Mouse (Mus musculus) adrenal gland (tissue): ENCODE measurements around the gene Nlgn1.
"Not testable (repeated sequence)": the region's sequence is repeated elsewhere in the genome, so short reads cannot be mapped to it uniquely, and the experiment has no call there.

Experiments used
- intact Hi-C: fragments of 180-260 bp; cut with DNase I; formaldehyde crosslinking; loops from one replicate; pipeline ENCODE4 v1.15.1; 2025

Gene Nlgn1

DNA sequence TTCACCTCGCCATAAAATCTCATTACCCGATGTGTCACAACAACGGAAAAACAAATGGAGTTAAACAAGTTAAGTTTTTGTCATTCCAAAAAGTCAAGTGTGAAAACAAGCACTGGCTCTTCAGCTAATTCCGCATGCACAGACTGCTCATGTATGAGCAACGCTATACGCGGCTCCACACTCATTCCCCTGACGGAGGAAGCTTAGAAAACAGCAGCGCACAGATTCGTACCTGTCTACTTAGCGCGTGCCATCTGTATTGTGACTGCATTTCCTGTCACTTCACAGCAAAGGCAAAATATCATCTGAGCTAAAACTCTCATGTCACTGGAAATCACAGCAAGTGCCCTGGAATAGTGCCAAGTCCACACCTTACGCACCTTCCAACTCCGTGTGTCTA lies 674.3 kb downstream of the Nlgn1 start:
- intact Hi-C loops = no loop called here

DNA sequence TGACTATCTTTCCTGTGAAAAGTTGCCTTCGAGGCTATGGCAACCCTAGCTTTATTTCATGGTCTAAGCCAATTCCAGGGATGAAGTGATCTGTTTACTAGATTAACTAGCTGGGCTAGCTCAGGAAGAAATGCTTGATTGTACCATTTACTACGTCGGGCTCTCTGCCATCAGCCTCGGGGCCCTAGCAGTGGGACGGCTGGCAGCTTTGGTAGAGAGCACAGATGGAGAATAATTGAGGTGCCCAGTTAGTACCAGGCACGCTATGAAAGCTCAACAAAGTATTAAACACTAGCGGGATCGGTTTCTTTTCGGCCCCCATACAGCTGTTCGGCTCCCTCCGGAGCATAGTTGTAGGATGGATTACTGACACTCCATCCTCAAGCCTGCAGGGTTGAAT lies 675.2 kb downstream of the Nlgn1 start:
- intact Hi-C loops = no loop called here

DNA sequence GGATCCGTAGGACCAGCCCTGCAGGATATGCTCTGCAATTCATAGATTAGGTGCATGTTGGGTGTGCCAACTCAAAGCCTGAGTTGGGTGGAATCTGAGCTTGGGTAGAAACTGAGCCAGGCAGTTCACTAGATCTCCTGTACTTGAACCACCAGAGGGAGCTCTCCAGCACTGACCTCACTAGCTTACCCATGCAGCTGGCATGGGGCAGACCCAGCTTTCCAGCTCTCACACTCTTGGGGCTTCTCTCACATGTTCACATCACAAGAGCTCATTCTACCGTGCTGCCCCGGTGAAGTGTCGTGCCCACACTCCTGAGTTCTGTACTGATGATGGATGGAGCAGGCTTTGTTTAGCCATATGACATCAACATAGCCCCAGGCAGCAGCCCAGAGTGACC lies 679.2 kb downstream of the Nlgn1 start:
- intact Hi-C loops = no loop called here

DNA sequence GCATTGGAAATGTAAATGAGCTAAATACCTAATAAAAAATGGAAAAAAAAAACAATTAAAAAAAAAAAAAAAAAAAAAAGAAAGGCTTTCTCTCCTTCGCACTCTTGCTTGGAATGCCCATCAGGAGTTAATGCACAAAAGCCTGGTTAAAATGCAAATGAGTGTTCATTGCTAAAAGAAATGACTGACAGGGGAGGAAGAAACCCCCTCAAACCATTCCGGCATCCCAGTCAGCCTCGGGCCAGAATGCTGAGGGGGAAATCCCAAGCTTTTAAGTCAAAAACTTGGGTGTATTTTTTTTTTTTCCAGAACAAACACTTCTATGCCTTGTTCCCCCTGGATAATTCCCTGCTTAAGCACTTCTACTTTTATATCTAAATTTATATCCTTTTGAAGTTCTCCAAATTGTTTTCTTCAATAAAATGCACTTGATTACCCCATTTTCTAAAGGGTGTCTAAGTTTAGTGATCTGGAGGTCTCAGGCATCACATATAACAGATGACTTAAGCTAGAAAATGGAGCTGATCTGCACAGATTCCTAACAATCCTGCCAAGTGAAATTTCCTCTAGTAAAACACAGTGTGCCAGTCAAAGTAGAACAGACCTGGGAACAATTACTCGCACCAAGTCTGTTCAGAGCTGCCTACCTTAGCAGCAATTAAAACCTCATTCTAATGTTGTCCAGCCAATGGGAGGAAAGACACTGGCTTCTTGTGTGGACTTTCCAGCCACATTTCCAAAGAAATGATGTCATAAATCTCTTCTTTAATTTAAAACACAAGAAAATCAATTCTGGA lies 686.2 kb downstream of the Nlgn1 start:
- intact Hi-C loops = no loop called here

DNA sequence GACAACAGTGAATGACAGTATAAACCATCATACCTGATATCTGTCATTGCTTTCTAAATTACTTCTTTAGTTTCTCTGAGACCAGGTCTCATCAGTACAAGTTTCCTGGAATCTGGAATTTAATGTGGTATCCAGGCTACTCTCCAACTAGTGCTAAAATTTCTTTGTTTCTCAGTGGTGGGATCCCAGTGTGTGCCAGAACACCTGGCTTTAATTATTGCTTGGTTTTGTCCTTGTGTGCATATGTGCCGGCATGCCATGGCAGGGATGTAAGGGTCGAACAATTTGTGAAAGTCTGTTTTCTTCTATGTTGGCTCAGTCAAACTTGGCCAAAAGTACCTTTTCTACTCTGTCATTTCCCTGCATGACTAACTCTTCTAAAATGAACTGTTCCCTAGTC lies 703.1 kb downstream of the Nlgn1 start:
- intact Hi-C loops = no loop called here

DNA sequence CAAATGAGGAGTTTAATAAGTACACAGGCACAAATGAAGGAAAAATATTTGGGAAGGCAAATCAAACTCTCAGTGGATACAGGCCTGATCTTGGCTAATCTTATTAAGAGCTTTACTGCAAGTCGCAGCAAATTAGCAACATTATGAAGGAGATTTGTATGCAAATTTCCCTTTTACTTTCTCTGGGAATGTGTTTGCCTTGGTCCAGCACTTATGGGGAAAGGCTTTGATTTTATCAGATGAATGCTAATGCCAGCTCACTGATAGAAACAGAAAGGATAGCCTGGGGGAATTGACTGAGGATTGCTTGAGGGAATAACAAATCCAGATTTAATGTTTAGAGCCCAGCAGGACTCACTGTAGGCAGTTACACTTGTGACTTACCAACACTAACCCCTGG lies 725.7 kb downstream of the Nlgn1 start:
- intact Hi-C loops = no loop called here

DNA sequence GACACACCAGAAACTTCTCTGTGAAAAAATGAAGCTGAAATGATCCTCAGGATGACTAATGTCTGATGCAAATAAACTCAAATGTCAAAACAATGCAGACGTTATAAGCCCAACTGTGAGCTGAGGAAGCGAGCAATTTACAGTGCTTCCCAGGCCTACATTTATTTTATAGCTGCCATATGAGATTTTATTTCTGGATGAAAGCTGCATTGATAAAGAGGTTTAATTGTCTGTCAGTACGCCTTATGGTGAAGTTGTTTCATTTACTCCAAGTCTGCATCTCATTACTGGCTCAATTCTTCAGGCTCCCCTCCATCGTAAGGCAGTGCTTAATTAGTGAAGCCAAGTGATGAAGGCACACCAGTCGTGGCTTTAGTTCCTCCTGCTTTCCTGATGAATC lies 734.7 kb downstream of the Nlgn1 start:
- intact Hi-C loops = no loop called here

DNA sequence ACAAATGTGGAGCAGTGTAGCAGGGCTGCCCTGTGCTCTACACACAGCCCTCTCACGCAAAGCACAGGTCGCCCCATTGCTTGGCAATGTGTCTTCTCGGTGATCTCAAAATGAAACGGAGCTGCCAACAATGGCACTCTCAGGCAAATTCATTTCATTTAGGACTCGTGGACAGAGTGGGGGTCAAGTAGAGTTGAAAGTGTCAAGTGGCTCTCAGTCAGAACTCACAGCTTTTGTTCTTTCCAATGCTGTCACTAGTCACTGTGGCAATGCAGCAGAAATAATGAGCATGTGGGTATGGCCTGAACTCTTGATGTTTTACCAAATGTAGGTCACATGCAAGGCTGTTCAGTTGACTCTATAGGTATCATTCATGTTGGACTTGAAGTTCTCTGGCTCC lies 756.7 kb downstream of the Nlgn1 start:
- intact Hi-C loops = no loop called here

DNA sequence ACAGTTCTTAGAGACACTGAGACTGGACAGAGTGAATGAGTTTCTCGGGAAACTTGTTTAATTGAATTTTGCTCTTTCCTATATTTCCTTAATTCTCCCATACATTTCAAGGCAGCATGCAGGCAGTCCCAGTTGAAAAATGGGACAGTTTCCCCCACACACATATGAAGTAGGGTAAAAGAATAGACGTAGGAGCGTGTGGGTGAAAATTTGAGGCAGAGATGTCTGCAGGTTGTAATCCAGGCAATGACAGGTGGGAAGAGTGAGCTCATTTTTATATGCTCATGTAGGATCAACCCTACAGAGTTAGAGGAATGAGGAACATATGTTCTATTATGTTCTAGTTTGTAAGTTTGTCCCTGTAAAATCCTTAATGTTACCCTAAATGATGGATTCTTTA lies 757.4 kb downstream of the Nlgn1 start:
- intact Hi-C loops = no loop called here

DNA sequence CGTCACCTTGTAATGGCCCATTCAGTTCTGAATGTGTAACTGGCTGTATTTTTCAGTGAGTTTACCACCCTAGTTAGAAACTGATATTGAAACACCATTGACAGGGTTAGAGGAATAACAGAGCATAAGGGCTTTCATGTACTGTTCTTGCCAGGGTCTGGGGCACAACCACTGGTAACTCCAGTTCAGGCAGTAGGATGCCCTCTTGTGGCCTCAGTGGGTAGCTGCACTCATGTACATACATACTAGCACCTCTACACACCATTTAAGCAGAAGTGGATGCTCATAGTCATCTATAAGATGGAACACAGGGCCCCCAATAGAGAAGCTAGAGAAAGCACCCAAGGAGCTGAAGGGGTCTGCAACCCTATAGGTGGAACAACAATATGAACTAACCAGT lies 773.7 kb downstream of the Nlgn1 start:
- intact Hi-C loops = not testable (repeated sequence)

DNA sequence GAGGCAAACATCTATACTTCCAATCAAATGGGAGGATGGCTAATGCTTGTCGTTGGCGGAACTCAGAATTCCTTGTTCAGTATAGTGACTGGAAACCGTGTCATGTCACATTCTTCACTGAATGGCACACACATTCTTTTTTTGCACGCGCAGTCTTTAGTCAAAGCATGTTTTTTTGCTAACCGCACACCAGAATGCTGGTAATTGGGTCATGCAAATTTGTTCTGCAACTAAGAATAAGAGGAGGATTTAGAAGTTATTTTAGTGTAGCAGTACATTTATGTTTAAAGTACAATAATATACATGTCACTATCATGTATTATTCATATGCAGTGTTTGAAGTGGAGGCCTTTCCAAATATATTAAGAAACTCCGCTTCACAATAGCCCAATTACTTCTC lies 783.2 kb downstream of the Nlgn1 start:
- intact Hi-C loops = not testable (repeated sequence)

DNA sequence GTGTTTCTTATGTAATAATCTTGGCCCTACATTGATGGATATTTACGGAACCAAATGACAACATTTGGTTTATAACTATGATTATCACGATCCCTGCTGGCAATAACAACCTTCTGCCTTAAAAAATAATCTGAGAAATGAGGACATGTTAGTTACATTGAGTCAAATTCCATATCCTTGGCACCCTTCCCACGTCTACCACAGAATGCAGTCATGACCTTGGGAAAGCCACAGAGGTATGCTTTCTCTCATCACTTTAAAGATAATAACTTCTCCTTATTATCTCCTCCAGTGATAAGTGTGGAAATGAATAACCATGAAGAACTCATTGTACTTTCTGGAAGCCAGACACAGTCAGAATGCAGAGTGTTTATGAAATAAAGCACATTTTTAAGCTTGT lies 808.0 kb downstream of the Nlgn1 start:
- intact Hi-C loops = not testable (repeated sequence)

DNA sequence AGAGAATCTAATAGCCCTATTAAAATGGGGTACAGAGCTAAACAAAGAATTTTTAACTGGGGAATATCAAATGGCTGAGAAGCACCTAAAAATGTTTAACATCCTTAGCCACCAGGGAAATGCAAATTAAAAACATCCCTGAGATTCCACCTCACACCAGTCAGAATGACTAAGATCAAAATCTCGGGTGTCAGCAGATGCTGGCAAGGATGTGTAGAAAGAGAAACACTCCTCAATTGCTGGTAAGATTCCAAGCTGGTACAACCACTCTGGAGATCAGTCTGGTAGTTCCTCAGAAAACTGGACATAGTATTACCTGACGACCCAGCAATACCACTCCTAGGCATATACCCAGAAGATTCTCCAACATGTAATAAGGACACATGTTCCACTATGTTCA lies 869.2 kb downstream of the Nlgn1 start:
- intact Hi-C loops = no loop called here

DNA sequence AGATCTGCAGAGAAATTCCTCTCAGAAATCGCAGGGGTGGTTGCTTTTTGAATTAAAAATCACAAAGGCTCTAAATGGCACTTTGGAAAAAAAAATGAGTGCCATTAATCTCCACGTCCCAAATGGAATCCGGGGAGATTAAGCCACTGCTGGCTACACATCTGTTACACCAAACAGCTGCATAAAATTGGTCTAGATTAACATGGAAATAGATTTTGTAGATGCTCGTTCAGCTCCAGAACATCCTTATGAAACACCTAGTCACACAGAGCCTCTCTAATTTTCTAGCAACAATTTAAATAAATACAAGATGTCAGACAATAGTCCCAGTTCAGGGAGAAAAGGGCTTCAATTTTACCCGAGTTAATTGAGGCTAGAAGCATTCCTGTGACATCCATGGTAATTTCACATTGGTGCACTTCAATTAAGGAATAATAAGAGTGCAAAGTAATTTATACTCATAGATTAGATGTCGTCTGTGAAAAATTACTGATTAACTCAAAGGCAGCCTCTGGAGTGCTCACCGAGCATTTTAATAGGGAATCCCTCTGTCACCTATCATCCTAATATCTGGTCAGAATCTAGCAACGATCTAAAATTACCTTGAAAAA lies 875.9 kb downstream of the Nlgn1 start:
- intact Hi-C loops = no loop called here

DNA sequence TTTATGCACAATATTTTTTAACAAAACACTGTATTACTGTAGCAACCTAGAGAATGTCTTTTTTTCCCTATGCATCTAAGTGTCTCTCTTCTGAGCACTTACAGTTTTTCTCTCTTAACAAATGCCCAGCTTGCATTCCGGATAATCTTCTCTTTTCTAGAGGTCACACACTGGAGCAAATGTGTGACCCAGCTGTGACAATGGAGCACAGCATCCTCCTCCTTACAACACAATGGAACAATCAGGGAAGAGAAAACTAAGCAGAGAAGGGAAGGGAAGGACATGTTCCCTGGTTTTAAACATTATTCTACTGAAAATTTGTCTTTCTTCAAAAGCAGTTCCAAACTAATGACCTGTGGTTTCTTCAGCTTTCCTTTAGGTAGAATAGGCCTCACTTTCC lies 879.9 kb downstream of the Nlgn1 start:
- intact Hi-C loops = no loop called here

DNA sequence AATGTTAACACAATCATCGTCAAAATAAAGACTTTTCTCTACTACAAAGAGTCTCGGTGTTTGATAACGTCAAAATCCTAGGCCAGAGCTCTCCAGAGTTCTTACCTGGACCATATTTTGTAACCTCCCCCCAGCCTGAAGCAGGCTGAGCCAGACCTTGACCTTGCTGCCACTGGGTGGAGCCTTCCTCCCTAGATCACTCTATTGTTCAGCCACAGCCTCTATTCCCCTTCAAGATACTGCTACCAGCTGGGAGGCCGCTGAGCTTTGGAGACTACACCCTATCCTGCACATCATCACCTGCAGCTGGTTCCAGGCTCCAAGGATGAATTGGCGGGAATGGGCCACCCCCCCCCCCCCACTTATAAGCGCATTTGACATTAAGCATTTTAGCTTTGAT lies 881.8 kb downstream of the Nlgn1 start:
- intact Hi-C loops = no loop called here

DNA sequence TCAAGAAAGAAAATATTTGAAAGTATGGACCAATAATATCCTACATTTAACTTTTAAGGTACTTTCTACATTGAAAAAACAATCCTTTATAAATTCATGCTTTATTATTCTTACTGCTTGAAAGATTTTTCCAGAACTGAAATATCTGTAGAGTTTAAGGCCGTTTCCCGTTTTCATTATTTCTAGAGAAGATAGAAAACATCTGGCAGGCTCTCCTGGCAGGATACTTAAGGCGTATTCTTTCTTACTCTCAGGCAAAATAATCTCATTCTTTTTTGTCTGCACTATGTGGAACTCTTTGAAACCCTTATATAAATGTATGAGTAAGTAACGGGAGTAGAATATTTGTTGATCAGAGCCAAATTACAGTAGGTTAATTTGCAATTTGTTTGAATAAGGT lies 882.9 kb downstream of the Nlgn1 start:
- intact Hi-C loops = no loop called here

DNA sequence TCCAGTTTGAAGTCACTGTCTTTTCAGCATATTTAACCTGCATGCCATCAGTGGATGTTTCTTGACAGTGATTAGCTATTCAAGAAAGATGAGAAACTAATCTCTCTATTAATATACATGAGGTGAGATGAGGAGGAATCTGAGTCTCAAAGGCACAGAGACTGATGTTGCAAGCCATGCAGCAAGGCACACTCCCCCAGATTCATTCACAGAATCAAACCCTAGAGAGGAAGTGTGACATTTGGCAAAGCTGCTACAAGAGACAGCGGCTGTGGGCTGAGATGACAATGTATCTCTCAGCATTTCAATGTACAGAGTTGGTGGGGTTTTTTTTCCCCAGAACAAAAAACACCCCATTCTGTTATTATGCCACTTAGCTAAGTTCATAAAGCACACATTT lies 885.1 kb downstream of the Nlgn1 start:
- intact Hi-C loops = no loop called here

DNA sequence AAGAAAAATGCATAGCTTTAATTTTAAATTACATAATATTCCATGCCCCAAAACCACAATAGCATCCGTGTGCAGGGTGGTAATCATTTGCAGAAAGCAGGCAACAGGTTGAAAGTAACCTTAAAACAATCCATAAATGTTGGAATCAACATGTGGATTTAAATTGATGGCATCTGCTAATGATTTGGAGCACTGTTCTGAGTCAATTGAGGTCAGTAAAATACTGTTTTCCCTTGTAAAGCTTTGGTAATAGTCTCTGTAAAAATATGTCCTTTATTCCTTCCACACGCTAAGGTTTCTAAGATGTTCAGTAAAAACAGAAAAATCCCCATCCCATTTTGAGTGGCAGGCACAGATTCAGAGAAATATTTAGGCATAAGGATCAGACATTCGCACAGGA lies 888.6 kb downstream of the Nlgn1 start:
- intact Hi-C loops = no loop called here

DNA sequence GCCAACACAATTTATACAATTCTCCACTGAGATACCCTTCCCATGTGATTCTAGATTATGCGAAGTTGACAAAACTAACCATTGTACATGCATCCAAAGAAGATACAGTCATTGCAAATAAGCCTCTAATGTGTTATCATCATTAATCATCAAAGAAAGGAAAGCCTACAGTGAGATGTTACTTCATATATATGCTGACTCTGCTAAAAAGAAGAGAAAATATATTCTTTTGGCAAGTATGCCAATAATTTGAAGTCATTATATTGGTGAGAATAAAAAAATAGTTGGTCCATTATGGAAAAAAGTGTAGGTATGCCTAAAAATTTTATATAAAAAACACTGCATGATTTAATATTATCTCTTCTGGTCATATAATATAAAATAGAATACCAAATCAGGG lies 889.6 kb downstream of the Nlgn1 start:
- intact Hi-C loops = no loop called here

DNA sequence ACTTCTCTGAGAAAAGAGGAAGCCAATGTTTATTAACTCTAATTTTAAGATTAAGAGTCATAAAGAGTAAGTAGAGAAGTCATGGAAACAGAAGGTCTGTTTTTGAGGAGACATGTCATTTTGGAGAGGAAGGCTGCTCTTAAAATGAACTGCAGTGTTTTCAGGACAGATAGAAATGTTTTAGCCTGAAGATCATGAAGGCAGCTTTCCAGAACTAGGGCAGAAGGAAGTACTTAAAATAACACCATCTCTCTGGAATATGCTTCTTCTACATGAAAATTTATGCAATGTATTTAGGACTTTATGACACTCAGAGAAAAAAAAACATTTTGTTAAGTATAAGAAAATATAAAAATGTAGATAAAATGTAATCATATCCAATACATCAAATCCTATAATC lies 905.3 kb downstream of the Nlgn1 start:
- intact Hi-C loops = no loop called here

DNA sequence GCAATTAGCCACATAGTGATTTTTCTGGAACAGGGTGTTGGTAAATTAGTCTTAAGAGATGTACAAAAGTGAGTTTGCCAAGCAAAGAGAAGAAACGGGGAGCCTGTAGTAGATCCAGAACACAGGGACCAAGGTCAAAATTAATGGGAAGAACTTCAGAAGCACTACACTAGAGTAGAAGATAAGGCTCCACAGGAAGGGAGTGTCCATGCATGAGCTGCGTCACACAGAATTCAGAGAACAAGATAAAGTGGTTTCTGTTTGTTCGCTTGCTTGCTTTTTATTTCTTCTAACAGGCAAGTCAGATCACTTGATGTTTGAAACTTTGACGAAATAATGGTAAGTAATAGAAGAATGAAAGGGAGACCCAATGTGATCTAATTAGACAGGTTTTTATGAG lies 920.3 kb downstream of the Nlgn1 start:
- intact Hi-C loops = no loop called here
